Mouse (Mus musculus): ENCODE measurements around the gene Csf3. TPM values are rescaled to one million over a fixed set of nuclear protein-coding genes. Genes with fewer than 3 reads are reported as not detected.
"Not testable (repeated sequence)": the region's sequence is repeated elsewhere in the genome, so short reads cannot be mapped to it uniquely, and the experiment has no call there.

Csf3 gene
- total RNA-seq (2014; rRNA removed) = not detected in 2 replicates
- not detected in 2 replicates for polyA plus RNA-seq (2015; fragmentation: Nextera tagmentation; extraction: Ambion mirVana)

- Histone ChIP-seq H3K9ac (replicated peaks; ENCODE audit: low read length, poor library complexity, severe bottlenecking) (peak within 1 kb of the TSS; percentile 13; the same call in 1 of the 2 replicates), H3K4me2 (ENCODE audit: low read depth, low read length, poor library complexity, severe bottlenecking) (no peak within 1 kb of the TSS), H3K9me3 (ENCODE audit: low read length) (no peaks in the 10 kb centered on the region), H3K27ac (ENCODE audit: low read depth, low read length) (no peak within 1 kb of the TSS), H3K4me3 (ENCODE audit: low read depth, low read length) (no peak within 1 kb of the TSS), H3K4me1 (ENCODE audit: insufficient read depth, low read length) (no peaks in the 10 kb centered on the region), H3K27me3 (ENCODE audit: insufficient read depth, low read length) (no peaks in the 10 kb centered on the region), H3K36me3 (ENCODE audit: insufficient read depth, low read length) (peaks cover 24% of the 10 kb centered on the region)
- 40% methylated on average over 10 of the region's 10 CpGs for WGBS
- no peak for DNase-seq (ENCODE audit: low spot score)
- ATAC-seq (ENCODE audit: low FRiP score) = no peak
- no peak for TF ChIP-seq CTCF (IDR thresholded peaks at IDR 0.05)
These were observed at the start of gene Csf3 for GRCm38 (mm10) chr11:98701213-98701670. TSS of gene Csf3 (plus strand) at chr11:98701263.

GRCm38 (mm10) chr11:98655076-98655475, 46.0 kb upstream of the Csf3 start:
- H3K27ac ChIP-seq (ENCODE audit: low read depth, low read length); H3K36me3 ChIP-seq (ENCODE audit: insufficient read depth, low read length); H3K9ac ChIP-seq (replicated peaks; ENCODE audit: low read length, poor library complexity, severe bottlenecking); H3K4me2 ChIP-seq (ENCODE audit: low read depth, low read length, poor library complexity, severe bottlenecking); H3K9me3 ChIP-seq (ENCODE audit: low read length); H3K4me3 ChIP-seq (ENCODE audit: low read depth, low read length); ATAC-seq (ENCODE audit: low FRiP score); H3K27me3 ChIP-seq (ENCODE audit: insufficient read depth, low read length); H3K4me1 ChIP-seq (ENCODE audit: insufficient read depth, low read length): not testable (repeated sequence)
- 16% methylated on average over 7 of the region's 7 CpGs for WGBS
- TF ChIP-seq CTCF (IDR thresholded peaks at IDR 0.05) = peak; percentile 60
- peak; percentile 63 for DNase-seq (ENCODE audit: low spot score)

- TF ChIP-seq CTCF (IDR thresholded peaks at IDR 0.05) = peak; percentile 90
- ATAC-seq (ENCODE audit: low FRiP score) = no peak
- H3K4me2 ChIP-seq (ENCODE audit: low read depth, low read length, poor library complexity, severe bottlenecking) = no peak overlapping the region
- H3K9me3 ChIP-seq (ENCODE audit: low read length) = no peaks in the 10 kb centered on the region
- 9% methylated on average over 6 of the region's 6 CpGs for WGBS
- no peak overlapping the region; the same call in 1 of the 2 replicates for H3K27ac ChIP-seq (ENCODE audit: low read depth, low read length)
- H3K4me1 ChIP-seq (ENCODE audit: insufficient read depth, low read length) = no peaks in the 10 kb centered on the region
- H3K9ac ChIP-seq (replicated peaks; ENCODE audit: low read length, poor library complexity, severe bottlenecking) = no peak overlapping the region
- H3K36me3 ChIP-seq (ENCODE audit: insufficient read depth, low read length) = no peaks in the 10 kb centered on the region
- DNase-seq (ENCODE audit: low spot score) = peak; percentile 84
- no peaks in the 10 kb centered on the region for H3K27me3 ChIP-seq (ENCODE audit: insufficient read depth, low read length)
- H3K4me3 ChIP-seq (ENCODE audit: low read depth, low read length) = no peak overlapping the region
These were observed 40.5 kb upstream of the Csf3 start for GRCm38 (mm10) chr11:98660517-98660916.

- Histone ChIP-seq H3K9me3 (ENCODE audit: low read length) (no peaks in the 10 kb centered on the region), H3K4me1 (ENCODE audit: insufficient read depth, low read length) (no peaks in the 10 kb centered on the region), H3K27me3 (ENCODE audit: insufficient read depth, low read length) (0 out of 2 replicates have a peak, but pooled peaks cover 4% of the 10 kb centered on the region), H3K27ac (ENCODE audit: low read depth, low read length) (no peak within 1 kb of the TSS), H3K4me3 (ENCODE audit: low read depth, low read length) (no peak within 1 kb of the TSS), H3K4me2 (ENCODE audit: low read depth, low read length, poor library complexity, severe bottlenecking) (no peak within 1 kb of the TSS), H3K36me3 (ENCODE audit: insufficient read depth, low read length) (no peaks in the 10 kb centered on the region), H3K9ac (replicated peaks; ENCODE audit: low read length, poor library complexity, severe bottlenecking) (no peak within 1 kb of the TSS)
- DNase-seq (ENCODE audit: low spot score) (no peak), ATAC-seq (ENCODE audit: low FRiP score) (no peak)
- no peak for TF ChIP-seq CTCF (IDR thresholded peaks at IDR 0.05)
- WGBS = 19% methylated on average over 4 of the region's 4 CpGs
These were observed 37.0 kb upstream of the Csf3 start, which contains the start of gene Gsdma for GRCm38 (mm10) chr11:98664091-98664490. TSS of gene Gsdma (plus strand) at chr11:98664351.

- 0 out of 2 replicates have a peak, but pooled peaks cover 4% of the 10 kb centered on the region for H3K27me3 ChIP-seq (ENCODE audit: insufficient read depth, low read length)
- no peak for DNase-seq (ENCODE audit: low spot score)
- no peak overlapping the region for H3K27ac ChIP-seq (ENCODE audit: low read depth, low read length)
- WGBS = 57% methylated on average over 2 of the region's 2 CpGs
- no peak overlapping the region for H3K4me3 ChIP-seq (ENCODE audit: low read depth, low read length)
- no peak for ATAC-seq (ENCODE audit: low FRiP score)
- TF ChIP-seq CTCF (IDR thresholded peaks at IDR 0.05) = no peak
- H3K4me1 ChIP-seq (ENCODE audit: insufficient read depth, low read length) = no peaks in the 10 kb centered on the region
- no peaks in the 10 kb centered on the region for H3K9me3 ChIP-seq (ENCODE audit: low read length)
- no peak overlapping the region for H3K9ac ChIP-seq (replicated peaks; ENCODE audit: low read length, poor library complexity, severe bottlenecking)
- no peaks in the 10 kb centered on the region for H3K36me3 ChIP-seq (ENCODE audit: insufficient read depth, low read length)
- no peak overlapping the region for H3K4me2 ChIP-seq (ENCODE audit: low read depth, low read length, poor library complexity, severe bottlenecking)
These were observed 32.1 kb upstream of the Csf3 start for GRCm38 (mm10) chr11:98668984-98669383.

GRCm38 (mm10) chr11:98671284-98671815, 29.7 kb upstream of the Csf3 start:
- Histone ChIP-seq H3K27me3 (ENCODE audit: insufficient read depth, low read length) (0 out of 2 replicates have a peak, but pooled peaks cover 4% of the 10 kb centered on the region), H3K4me3 (ENCODE audit: low read depth, low read length) (no peak overlapping the region), H3K36me3 (ENCODE audit: insufficient read depth, low read length) (no peaks in the 10 kb centered on the region), H3K9ac (replicated peaks; ENCODE audit: low read length, poor library complexity, severe bottlenecking) (no peak overlapping the region), H3K4me2 (ENCODE audit: low read depth, low read length, poor library complexity, severe bottlenecking) (no peak overlapping the region), H3K4me1 (ENCODE audit: insufficient read depth, low read length) (no peaks in the 10 kb centered on the region), H3K27ac (ENCODE audit: low read depth, low read length) (no peak overlapping the region), H3K9me3 (ENCODE audit: low read length) (no peaks in the 10 kb centered on the region)
- ATAC-seq (ENCODE audit: low FRiP score) (no peak), DNase-seq (ENCODE audit: low spot score) (no peak)
- no peak for TF ChIP-seq CTCF (IDR thresholded peaks at IDR 0.05)
- 79% methylated on average over 3 of the region's 3 CpGs for WGBS
